Mouse (Mus musculus) layer of hippocampus, adult 8-10 months (tissue): ENCODE results near the gene Rc3h1. TPM values are rescaled to one million over a fixed set of nuclear protein-coding genes. Genes with fewer than 3 reads are reported as not detected.
"Not testable (repeated sequence)": the region's sequence is repeated elsewhere in the genome, so short reads cannot be mapped to it uniquely, and the experiment has no call there.

Experiments
- DNase-seq, 2 experiments: peaks; one replicate each; pipeline ENCODE4 v3.0.0; 2022; ENCODE audit warnings: low spot score in 2 of 2
- total RNA-seq, 4 experiments: library from RNA; stranded (reverse); gene quantifications; 2 replicates each; pipeline ENCODE4 v1.2.4; 2022

Rc3h1 gene
- 10 to 100 TPM; 36.7 to 46.8 (median 43.7) TPM for total RNA-seq

GRCm38 (mm10) chr1:160906057-160906557 is at the start of gene Rc3h1:
Rc3h1 (plus strand) TSS chr1:160906418.
- DNase-seq = peak; percentile 93 to 96

- no peak for DNase-seq
Measured at GRCm38 (mm10) chr1:160858132-160858531, 48.1 kb upstream of the Rc3h1 start.

GRCm38 (mm10) chr1:160859874-160860273 is 46.3 kb upstream of the Rc3h1 start:
- not testable (repeated sequence) for DNase-seq

GRCm38 (mm10) chr1:160861142-160861541 is 45.1 kb upstream of the Rc3h1 start:
- no peak for DNase-seq

- no peak for DNase-seq
Measured at GRCm38 (mm10) chr1:160861632-160862031, 44.6 kb upstream of the Rc3h1 start.

- DNase-seq = peak in 1 of 2 experiments; percentile 15
Measured at GRCm38 (mm10) chr1:160863027-160863426, 43.2 kb upstream of the Rc3h1 start.

- DNase-seq = no peak
Measured at GRCm38 (mm10) chr1:160874757-160875156, 31.5 kb upstream of the Rc3h1 start.

GRCm38 (mm10) chr1:160876968-160877367 is 29.2 kb upstream of the Rc3h1 start:
- no peak for DNase-seq

GRCm38 (mm10) chr1:160878485-160878884 is 27.7 kb upstream of the Rc3h1 start:
- DNase-seq = no peak

GRCm38 (mm10) chr1:160881378-160881777 is 24.8 kb upstream of the Rc3h1 start:
- DNase-seq = not testable (repeated sequence)

GRCm38 (mm10) chr1:160881968-160882367 is 24.2 kb upstream of the Rc3h1 start:
- DNase-seq = no peak

GRCm38 (mm10) chr1:160884273-160884672 is 21.9 kb upstream of the Rc3h1 start:
- no peak for DNase-seq

- DNase-seq = no peak
Measured at GRCm38 (mm10) chr1:160884993-160885392, 21.2 kb upstream of the Rc3h1 start.

- no peak for DNase-seq
Measured at GRCm38 (mm10) chr1:160899701-160900100, 6.5 kb upstream of the Rc3h1 start.

GRCm38 (mm10) chr1:160904047-160904446 is 2.2 kb upstream of the Rc3h1 start:
- no peak for DNase-seq

GRCm38 (mm10) chr1:160906558-160907481 is 602 bp downstream of the Rc3h1 start:
- DNase-seq = peak; percentile 24 to 25

GRCm38 (mm10) chr1:160910176-160910575 is 4.0 kb downstream of the Rc3h1 start:
- no peak for DNase-seq

- no peak for DNase-seq
Measured at GRCm38 (mm10) chr1:160910812-160911211, 4.6 kb downstream of the Rc3h1 start.

GRCm38 (mm10) chr1:160919383-160919782 is 13.2 kb downstream of the Rc3h1 start:
- DNase-seq = no peak

GRCm38 (mm10) chr1:160921938-160922337 is 15.7 kb downstream of the Rc3h1 start:
- no peak for DNase-seq

GRCm38 (mm10) chr1:160931320-160931719 is 25.1 kb downstream of the Rc3h1 start:
- no peak for DNase-seq

GRCm38 (mm10) chr1:160933896-160934482 is 27.8 kb downstream of the Rc3h1 start:
- DNase-seq = no peak
